Mouse (Mus musculus): Measurements from ENCODE around the gene Erbb4. TPM values are rescaled to one million over a fixed set of nuclear protein-coding genes. Genes with fewer than 3 reads are reported as not detected.

Gene Erbb4
- total RNA-seq, 2 experiments from 2014 or later = 1.9 to 2.4 TPM

DNA sequence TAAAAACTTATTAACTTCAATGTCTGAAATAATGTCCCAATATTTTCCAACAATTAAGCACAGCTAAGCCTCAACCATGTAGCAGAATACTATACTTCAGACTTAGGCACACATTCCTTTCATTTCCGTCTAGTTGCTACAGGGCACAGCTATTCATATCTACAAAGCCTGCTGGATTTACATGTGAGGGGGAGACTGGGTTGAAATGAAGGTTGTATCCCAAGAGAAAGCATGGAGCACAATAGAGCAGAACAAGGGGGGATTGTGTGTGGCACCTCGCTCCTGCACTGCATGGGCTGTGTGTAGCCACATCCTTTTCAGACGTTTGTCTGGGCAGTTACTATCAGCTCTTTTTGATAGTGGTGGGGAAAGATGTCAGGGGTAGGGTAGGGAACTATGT, 83.0 kb downstream of the Erbb4 start:
- DNase-seq = no peak

DNA sequence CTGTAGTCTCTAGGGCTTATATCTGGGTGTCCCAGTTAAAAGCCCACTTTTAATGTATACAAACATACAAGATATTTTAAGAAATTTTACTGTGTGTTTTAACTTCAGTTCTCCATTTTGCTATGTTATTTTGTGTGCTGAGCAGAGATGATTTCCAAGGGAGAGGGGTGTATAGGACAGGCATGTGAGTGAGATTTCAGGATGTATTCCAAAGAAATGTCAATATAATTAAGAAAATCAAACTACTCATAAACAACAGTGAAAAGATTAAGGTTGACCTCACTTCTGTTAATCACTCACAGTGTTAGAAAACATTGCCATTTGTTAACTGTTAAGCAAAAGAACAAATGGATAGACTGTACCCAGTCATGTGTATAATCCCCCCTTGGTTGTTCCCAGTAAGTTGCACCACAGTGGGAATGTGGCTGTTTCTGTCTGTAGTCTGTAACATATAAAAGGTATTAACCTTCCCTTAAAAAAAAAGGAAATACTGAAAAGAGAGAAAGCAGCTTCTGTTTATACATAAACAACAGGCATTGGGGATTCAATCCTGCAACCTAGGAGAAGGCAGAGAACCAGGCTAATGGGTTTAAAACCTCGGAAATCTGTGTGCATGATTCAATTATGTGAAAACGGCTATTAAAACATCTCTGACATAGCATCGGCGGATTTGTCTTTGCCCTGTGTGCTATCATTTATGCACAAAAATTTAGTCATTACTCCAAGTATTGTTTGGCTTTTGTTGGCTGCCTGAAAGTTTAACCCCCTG, 84.5 kb downstream of the Erbb4 start:
- no peak for DNase-seq

DNA sequence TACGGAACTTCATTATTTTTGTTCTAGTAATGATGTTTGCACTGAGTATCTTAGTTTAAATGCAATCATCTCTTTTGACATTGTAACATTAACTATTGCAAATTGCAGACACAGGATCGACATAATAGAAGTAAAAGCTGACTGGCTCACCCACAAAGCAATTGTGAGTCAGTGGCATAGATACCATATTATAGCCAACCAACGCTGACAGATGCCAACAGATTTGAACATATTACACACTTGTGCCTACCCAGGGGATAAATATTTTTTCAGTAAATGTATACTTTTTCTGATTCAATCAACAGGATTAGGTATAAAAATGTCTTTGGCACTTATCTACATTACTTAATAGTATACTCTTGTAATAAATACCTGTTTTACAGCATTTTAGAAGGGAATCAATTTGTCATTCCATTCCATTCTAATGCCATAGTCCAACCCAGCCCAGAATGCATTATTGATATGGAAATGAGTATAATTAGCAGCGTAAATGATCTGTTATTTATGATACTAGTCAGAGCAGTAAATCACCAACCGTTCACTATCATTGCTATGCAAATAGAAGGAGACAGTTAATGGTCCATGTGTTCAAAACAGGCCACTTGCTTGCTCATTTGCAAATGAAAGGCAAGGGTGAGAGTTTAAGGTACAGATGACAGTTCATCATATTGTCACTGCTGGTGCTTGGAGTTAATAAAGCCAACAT, 97.9 kb downstream of the Erbb4 start:
- DNase-seq = no peak

DNA sequence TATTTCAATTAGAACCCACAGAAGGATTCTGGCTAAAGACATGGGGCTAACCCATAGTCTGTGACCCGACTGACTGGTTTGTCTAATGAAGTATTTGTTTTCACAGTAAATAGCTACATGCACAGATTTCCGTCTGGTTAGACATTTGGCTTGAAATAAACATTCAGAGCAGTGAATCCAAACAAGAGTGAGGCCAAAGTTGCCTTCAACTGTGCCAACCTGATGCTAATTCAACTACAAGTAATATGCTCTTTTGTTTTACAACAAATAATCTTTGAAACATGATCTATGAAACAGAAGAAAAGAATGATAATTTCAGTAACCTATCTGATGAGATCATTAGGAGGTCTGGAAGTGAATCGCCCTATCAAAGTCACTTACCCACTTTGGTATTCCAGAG, 106.5 kb downstream of the Erbb4 start:
- DNase-seq = no peak

DNA sequence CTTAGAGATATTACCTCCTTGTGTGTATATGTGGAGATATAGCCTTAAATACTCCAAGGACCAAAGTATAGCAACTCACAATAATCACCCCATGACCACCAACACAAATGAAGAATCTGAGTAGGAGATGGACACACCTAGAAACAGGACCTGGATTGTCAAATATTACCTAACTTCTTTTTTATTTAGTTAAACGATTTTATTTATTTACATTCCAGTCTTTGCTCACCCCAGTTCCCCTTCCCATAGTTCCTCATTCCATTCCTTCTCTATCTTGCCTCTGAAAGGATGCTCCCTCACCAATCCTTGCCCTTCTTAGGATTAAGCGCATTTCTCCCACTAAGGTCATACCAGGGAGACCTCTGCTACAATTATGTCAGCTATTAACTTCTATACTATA, 128.6 kb downstream of the Erbb4 start:
- no peak for DNase-seq

- DNase-seq = no peak
Observed at GRCm38 (mm10) chr1:68978571-68978970, 129.3 kb downstream of the Erbb4 start.

DNA sequence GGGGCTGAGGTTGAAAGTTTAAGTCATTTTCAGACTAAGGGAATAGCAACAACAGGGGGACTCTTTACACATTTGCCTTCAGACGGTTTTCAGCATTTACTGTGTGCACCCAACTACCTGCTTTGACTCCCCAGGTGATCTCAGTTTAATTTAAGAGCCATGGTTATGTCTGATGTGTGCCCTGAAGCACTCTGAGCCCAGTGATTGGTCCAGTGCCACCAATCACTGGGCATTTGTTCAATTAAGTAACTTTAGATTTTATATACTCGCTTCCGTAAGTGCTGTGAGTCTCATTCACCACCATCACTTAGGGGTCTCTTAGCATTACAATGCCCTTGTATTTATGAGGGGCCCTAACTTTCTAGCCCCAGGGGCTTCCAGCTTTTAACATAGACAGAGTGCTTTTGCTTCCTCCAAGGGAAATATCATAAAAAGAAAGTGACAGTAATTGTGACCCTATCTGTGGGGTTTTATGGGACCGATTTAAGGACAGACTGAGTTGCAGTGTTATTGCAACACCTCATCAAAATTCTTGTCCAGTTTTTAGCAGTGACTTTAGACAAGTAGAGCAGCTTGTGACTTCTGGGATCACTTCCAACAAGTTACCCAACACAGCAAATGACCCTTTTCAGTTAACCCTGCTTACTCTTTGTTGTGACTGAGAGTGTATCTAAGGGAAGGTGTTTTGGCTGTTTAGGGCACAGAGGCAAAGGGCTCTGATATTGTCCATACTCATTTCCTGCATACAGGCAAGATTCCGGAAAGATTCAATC, 134.3 kb downstream of the Erbb4 start:
- no peak for DNase-seq

GRCm38 (mm10) chr1:68964127-68964526, 143.7 kb downstream of the Erbb4 start:
- no peak for DNase-seq

- no peak for DNase-seq
Observed at GRCm38 (mm10) chr1:68961365-68962116, 146.3 kb downstream of the Erbb4 start.

DNA sequence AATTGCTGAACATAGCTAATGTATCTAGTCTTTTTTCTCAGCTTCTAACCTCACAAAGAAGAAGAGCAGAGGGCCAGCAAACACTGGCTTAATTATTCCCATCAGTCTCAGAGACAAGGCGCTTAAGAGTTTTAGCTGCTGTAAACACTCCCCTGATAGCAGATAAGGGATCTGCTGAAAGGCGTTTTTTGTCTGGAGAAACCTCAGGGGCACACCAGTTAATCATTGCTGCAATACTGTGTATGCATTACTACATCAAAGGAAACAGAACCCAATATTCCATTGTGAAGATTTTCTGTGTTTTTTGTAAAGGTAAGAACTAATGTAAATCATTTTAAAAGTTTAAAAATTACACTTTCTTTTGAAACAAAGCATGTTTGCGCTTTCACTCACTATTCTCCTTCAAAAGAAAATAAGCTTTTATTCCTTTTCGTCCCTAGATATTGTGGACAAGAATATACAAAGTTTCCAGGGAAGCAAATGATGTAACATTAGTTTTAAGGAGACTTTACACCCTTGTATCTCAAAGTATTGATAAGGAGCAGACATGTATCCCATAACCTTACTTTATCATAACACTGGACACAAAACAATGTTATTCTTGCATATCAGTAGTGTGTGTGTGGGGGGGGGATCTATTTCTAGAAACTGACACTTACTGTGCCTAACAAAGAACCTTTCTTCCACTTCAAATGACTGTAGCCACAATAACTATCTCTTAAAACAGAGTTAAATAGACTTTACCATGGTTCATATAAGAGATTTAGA, 150.9 kb downstream of the Erbb4 start:
- no peak for DNase-seq

- no peak for DNase-seq
Observed at GRCm38 (mm10) chr1:68955482-68955881, 152.4 kb downstream of the Erbb4 start.

DNA sequence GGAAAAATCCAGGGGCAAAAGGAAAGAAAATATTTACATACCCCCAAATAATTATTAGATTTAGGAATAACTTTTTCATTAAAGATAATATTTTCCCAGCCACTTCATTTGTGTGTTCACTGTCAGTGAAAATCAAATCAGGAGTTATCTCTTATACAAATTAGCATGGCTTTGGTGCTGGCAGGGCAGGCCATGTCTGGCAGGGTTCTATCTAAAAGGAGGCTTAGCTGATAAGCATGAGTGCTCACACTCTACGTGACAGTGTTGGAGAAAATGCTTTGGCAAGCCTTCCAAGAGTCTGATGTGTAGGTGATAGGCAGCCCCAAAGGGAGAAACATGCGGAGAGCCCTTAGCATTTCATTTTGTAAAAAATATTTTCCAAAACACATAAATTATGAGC, 164.7 kb downstream of the Erbb4 start:
- DNase-seq = no peak

DNA sequence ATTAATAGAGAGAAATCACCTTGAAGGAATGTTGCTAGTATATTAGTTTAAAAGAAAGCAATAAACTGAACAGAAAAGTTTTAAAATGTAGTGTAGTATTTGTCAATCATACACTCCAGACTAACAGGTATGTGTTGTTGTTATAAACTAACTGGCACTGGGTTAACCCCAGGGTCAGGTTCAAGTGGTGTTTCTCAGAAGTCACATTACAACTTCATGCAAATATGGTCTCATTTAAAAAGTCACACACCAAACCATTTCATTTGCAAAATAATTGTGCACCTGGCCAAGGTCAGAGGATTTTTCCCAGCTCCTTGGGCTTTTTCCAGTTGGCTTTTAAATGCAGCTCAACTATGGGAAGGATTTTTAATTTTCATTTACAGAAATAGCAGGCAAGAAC, 173.1 kb downstream of the Erbb4 start:
- no peak for DNase-seq

DNA sequence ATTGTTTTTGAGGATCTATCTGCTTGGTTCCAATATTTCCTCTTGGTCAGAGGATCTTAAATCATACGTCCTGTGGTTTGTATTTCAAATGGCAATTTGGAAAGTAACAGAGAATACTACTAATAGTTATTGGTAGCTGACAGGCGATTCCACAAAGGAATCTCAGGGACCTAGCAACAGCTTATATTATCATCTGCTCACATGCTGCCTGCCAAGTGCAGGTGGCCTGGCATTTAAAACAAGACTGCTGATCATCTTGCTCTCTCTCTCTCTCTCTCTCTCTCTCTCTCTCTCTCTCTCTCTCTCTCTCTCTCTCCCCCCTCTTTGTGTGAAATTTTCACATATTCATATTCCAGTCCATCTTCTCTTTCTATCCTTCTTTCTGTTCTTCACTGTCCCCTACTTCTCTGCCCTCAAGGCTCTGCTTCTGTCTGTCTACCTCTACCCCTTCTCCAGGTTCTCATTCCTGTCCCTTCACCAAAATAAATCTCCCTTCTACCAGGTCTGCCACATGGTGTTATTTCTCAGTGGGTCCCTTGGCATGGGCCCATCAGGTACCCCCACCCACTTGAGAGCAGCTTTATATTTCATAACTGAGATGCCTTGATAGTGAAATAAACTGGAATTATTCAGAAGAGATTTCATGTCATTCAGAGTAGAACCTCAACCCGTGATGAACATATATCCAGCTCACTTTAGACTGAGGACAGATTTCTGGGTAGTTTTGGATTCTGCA, 174.4 kb downstream of the Erbb4 start:
- DNase-seq = no peak

DNA sequence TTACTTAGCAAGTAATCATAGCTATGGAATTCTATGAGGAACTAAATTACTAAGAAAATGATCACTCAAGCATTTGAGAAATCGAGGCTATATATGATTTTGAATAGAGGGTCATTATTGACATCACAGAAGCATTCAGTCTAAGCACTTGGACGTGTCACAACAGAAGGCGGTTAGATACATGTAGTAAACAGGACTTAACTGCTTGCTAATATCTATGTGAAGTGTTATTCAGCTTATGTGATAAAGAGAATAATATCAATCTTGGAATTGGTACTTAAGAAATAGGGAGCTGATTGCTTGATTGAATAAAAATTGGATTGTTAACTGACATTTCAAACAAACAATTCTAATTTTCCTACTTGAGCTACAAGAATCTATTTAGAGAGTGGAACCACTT, 190.0 kb downstream of the Erbb4 start:
- no peak for DNase-seq

GRCm38 (mm10) chr1:68892041-68892440, 215.8 kb downstream of the Erbb4 start:
- no peak for DNase-seq

GRCm38 (mm10) chr1:68886823-68887222, 221.0 kb downstream of the Erbb4 start:
- DNase-seq = no peak

- no peak for DNase-seq
Observed at GRCm38 (mm10) chr1:68874954-68875353, 232.9 kb downstream of the Erbb4 start.

DNA sequence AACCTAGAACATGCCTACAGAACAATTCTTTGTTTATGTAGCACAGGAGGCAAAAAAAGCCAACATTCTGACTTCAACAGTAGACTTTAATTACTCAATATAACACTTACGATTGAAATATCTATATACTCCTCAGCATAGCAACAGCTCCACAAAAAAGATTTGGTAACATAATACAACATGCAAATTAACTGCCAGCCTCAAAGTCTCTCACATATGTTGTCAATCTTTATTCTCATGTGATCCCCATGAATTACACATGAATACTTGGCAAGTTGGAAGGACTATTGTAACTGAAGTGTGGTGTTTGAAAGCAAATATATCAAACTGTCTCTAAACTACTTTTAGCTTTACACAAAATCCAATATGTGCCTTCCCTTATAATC, 234.2 kb downstream of the Erbb4 start:
- DNase-seq = no peak

DNA sequence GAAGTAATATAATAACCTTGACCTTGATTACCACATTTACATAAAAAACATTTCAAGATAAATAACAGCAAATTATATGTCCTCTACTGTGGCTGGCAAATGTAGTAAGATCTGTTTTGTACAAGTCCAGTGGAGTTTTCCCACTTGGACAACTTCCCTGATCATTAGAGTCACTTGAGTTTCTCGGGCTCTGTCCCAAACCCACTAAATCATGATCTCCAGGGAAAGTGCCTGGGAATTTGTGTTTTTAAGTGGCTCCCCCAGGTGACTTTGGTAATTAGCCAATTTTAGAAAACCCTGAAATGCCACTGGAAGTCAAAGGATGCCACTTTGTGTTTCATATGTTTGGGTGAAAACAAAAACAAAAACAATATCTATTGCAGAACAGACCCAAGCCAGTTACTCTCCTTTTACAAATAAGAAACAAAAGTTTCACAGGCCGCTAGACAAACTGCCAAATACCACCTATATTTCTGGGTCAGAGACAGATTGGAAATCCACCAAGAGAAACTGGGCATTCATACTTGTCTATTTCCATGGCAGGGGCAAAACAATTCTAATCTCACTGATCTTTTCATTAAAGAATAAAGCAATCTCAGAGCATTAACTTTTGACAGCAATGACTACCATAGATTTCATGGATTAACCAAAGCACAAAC, 234.8 kb downstream of the Erbb4 start:
- DNase-seq = no peak
